Mouse (Mus musculus): ENCODE data around the gene Mrc2. TPM values are rescaled to one million over a fixed set of nuclear protein-coding genes. Genes with fewer than 3 reads are reported as not detected.

The Mrc2 gene
- polyA plus RNA-seq, 1 experiment from 2014 or later, result 21.3 TPM

DNA sequence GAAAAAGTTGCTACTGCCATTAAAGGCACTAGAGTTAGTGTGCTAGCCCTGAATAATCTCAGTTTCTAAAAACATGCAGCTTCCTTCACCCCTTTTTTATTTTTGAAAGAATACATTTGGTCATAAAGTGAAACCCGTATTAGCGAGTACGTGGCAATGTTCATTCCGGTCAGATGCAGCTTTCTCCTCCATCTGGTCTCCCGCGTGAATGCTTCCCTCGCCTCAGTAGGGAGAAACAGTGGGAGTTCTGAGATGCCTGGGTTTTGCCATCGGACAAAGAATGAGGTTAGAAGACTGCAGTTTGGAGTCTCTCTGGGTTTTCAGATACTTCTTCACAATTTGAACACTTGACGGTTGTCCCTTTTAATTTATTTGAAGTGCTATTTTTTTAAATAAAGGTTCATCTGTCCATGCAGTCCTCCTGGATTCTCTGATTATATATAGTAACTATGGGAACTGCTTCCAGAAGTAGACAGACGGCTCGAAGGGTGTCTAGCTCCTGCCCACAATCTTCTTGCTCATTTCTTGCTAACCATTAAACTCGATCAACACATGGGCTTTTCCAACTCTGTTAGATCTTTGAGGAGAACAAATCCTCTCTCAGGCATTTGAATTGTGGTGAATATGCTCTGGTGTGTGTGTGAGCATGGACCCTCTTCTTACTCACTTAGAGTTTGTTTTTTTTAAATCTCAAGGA, 10.5 kb upstream of the Mrc2 start:
- Histone ChIP-seq H3K4me2 (no peak overlapping the region), H3K27me3 (no peaks in the 10 kb centered on the region), H3K9ac (no peak overlapping the region), H3K27ac (no peak overlapping the region), H3K9me3 (replicated peaks) (no peaks in the 10 kb centered on the region), H3K4me1 (peaks cover 6% of the 10 kb centered on the region; the same call in 1 of the 2 replicates), H3K4me3 (replicated peaks) (no peak overlapping the region), H3K36me3 (peaks cover 89% of the 10 kb centered on the region)
- no peak for ATAC-seq (replicated peaks; ENCODE audit: low FRiP score)
- 80% methylated on average over 12 of the region's 12 CpGs for WGBS

DNA sequence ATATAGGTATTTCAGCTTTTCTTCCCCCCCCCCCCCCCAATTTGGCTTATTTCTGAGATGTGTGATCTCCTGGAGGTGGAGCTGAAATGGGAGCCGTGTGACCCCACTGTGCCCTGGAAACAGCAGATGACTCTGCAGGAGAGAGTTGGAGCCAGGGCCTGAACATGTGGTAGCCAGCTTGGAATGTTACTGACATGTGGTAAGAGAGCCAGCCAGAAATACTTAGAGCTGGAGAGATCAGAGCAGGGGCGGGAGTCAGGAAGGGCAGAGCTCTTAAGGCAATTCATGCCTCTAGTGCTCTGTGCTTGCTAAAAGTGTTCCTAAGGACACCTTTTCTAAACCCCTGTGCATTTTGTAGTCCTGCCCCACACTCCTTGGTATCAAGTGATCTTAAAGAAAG, 10.0 kb upstream of the Mrc2 start:
- H3K36me3 ChIP-seq, result peaks cover 89% of the 10 kb centered on the region
- no peak overlapping the region for H3K9ac ChIP-seq
- no peak overlapping the region for H3K4me2 ChIP-seq
- H3K4me1 ChIP-seq, result peaks cover 6% of the 10 kb centered on the region; the same call in 1 of the 2 replicates
- H3K9me3 ChIP-seq (replicated peaks), result no peaks in the 10 kb centered on the region
- ATAC-seq (replicated peaks; ENCODE audit: low FRiP score), result 0 out of 2 replicates have a peak, but pooled peaks have one; percentile 29
- H3K4me3 ChIP-seq (replicated peaks), result no peak overlapping the region
- 37% methylated on average over 2 of the region's 2 CpGs for WGBS
- H3K27ac ChIP-seq, result no peak overlapping the region
- no peaks in the 10 kb centered on the region for H3K27me3 ChIP-seq

DNA sequence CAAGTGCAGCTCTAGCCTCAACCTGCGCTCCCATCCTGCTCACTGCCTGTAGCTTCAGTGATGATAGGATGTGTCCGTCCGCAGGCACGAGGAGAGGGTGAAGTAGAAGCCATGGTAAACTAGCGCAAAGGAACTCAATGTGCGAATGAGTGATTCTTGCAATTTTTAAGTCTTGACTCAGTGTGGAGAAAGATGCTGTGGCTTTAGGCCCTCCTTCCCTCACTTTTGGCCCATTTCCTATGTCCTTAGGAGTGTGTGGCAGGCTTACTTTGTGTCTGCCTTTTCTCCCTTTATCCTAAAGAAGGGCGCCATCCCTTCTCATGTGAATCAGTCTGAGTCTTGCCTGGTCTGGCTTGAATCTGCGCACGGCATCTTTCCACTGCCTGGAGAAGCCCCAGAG, 9.4 kb upstream of the Mrc2 start:
- ATAC-seq (replicated peaks; ENCODE audit: low FRiP score), result no peak
- Histone ChIP-seq H3K9ac (no peak overlapping the region), H3K4me2 (no peak overlapping the region), H3K36me3 (peaks cover 92% of the 10 kb centered on the region), H3K4me1 (peaks cover 6% of the 10 kb centered on the region; the same call in 1 of the 2 replicates), H3K9me3 (replicated peaks) (no peaks in the 10 kb centered on the region), H3K27me3 (no peaks in the 10 kb centered on the region), H3K27ac (no peak overlapping the region), H3K4me3 (replicated peaks) (no peak overlapping the region)
- 97% methylated on average over 9 of the region's 9 CpGs for WGBS

DNA sequence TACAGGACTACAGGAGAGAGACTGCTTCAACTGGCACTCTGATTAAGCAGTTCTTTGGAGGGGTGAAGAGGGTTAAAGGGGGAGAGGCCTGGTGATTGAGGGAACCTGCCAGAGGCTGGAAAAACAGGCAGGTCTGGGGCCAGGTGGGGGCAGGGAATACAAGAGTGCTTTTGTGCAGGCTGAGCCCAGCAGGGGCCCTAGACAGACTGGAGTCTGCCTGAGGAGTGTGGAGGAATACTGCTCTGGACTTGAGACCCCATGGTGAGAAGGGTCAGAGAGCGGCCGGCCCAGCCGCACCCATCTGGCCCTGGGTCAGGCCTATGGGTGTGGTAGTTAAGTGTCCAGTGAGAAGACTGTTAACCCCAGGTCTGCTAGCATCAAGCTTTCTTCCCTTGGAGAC, 6.7 kb upstream of the Mrc2 start:
- Histone ChIP-seq H3K9ac (no peak overlapping the region), H3K9me3 (replicated peaks) (no peaks in the 10 kb centered on the region), H3K4me2 (no peak overlapping the region)

DNA sequence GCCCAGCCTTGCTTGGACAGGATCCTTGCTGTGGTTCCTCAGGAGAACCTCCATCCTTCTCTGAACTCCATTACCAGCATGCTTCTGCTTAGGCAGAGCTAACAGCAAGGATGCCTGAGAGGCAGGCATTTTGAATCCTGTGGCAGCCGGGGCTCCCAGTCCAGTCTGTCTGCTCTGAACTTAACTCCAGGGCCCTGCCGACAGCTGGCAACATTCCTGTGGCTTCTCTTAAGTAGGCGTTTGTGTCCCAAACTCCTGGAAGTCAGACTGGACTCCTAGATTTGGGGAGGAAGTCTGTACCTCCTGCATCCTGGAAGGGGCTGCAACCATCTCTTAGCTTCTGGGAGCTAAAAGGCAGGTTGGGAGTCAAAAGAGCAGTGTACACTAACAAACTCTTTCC, 3.0 kb upstream of the Mrc2 start:
- Histone ChIP-seq H3K4me2 (no peak overlapping the region), H3K9me3 (replicated peaks) (no peaks in the 10 kb centered on the region), H3K4me3 (replicated peaks) (no peak overlapping the region), H3K36me3 (peaks cover 38% of the 10 kb centered on the region), H3K27me3 (no peaks in the 10 kb centered on the region), H3K27ac (no peak overlapping the region), H3K9ac (no peak overlapping the region), H3K4me1 (peaks cover 42% of the 10 kb centered on the region)
- WGBS, result 49% methylated on average over 3 of the region's 3 CpGs
- no peak for ATAC-seq (replicated peaks; ENCODE audit: low FRiP score)

More for the DNA sequence above, 6.7 kb upstream of the Mrc2 start:
- Histone ChIP-seq H3K27me3 (no peaks in the 10 kb centered on the region), H3K36me3 (peaks cover 73% of the 10 kb centered on the region), H3K4me3 (replicated peaks) (no peak overlapping the region), H3K4me1 (peaks cover 8% of the 10 kb centered on the region), H3K27ac (no peak overlapping the region)
- WGBS, result 41% methylated on average over 3 of the region's 3 CpGs
- ATAC-seq (replicated peaks; ENCODE audit: low FRiP score), result peak; percentile 50

DNA sequence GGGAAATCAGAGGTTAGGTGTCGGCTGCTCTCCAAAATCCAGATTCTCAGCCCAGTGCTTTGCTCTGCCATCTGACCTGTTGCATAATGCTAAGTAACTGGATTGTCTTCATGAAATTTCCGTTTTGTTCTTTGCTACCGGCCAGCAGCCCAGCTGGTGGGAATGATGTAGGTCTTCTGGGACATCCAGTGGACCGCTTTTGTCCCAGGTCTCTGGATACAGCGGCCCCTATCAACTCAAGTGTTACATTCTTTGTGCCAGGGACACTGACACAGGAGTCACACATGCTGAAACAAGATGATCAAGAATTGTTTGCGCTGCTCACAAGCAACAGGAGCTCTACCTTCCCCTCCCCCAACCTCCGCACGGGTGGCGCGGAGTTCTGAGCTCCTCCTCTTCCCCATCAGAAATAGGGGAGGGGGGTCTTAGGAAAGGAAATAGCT, 741 bp upstream of the Mrc2 start:
- H3K36me3 ChIP-seq, result peaks cover 23% of the 10 kb centered on the region
- H3K9me3 ChIP-seq (replicated peaks), result no peaks in the 10 kb centered on the region
- H3K4me3 ChIP-seq (replicated peaks), result peak overlapping the region; percentile 71
- H3K27me3 ChIP-seq, result no peaks in the 10 kb centered on the region
- H3K27ac ChIP-seq, result peak overlapping the region; percentile 97
- peak overlapping the region; percentile 62 for H3K9ac ChIP-seq
- H3K4me1 ChIP-seq, result peaks cover 47% of the 10 kb centered on the region
- WGBS, result 3% methylated on average over 10 of the region's 10 CpGs
- peak overlapping the region; percentile 88 for H3K4me2 ChIP-seq
- ATAC-seq (replicated peaks; ENCODE audit: low FRiP score), result no peak; the same call in 1 of the 2 replicates

DNA sequence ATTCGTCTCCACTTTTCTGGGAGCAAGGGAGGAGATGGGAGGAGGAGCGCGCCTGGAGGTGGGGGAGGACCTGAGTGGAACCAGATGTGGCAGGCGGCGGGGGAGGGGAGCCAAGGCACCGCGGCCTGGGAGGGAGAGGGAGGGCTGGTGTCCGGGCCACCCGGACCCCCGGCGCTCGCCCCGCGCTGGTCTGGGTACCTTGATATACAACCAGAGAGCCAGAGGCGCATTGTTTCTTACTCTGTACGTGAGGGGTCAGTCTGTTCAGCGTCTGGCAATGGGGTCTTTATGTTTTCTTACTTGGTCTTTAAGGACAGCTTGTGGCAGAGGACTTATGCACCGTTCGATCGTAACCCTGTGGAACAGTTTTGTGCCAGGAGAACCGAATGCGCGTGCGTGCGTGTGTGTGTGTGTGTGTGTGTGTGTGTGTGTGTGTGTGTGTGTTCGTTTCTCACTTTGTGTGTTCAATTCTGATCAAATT, 698 bp downstream of the Mrc2 start:
- no peaks in the 10 kb centered on the region for H3K9me3 ChIP-seq (replicated peaks)
- peaks cover 15% of the 10 kb centered on the region for H3K36me3 ChIP-seq
- under 1% methylated on average over 26 of the region's 26 CpGs for WGBS
- peaks cover 47% of the 10 kb centered on the region for H3K4me1 ChIP-seq
- peak overlapping the region; percentile 97 for H3K27ac ChIP-seq
- peak overlapping the region; percentile 62 for H3K9ac ChIP-seq
- peak overlapping the region; percentile 71 for H3K4me3 ChIP-seq (replicated peaks)
- H3K27me3 ChIP-seq, result no peaks in the 10 kb centered on the region
- peak overlapping the region; percentile 88 for H3K4me2 ChIP-seq
- peak; percentile 46 for ATAC-seq (replicated peaks; ENCODE audit: low FRiP score)

DNA sequence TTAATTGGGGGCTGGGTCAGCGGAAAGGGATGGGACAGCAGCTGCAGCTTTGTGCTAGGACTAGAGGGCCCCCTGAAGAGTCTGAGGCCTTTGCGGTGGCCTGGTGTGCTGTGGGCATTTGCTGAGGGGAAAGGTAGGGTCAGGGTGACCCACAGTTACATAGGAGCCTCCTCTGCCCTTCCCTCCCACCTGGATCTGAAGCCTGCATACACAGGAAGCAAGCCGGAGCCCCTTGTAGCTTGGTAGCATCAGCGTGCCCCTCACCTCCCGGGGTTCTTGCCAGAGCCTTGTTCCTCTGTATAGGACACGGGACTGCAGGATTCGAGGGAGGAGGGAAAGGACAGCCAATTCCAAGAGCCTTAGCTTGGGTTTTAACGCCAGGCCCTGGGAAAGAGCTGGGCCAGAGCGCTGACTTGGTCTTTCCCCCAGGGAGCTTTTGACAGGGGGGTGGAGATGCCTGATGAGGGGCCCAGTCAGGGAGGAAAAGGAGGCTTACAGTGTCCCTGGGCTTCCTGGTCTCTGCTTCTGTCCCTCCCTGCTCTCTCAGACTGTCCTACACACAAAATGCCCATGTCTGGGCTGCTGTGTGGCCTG, 1.6 kb downstream of the Mrc2 start:
- peak overlapping the region; percentile 71 for H3K4me3 ChIP-seq (replicated peaks)
- ATAC-seq (replicated peaks; ENCODE audit: low FRiP score), result 0 out of 2 replicates have a peak, but pooled peaks have one; percentile 4
- 9% methylated on average over 9 of the region's 9 CpGs for whole genome bisulfite sequencing
- no peaks in the 10 kb centered on the region for H3K27me3 ChIP-seq
- H3K9ac ChIP-seq, result peak overlapping the region; percentile 42
- peaks cover 47% of the 10 kb centered on the region for H3K4me1 ChIP-seq
- no peaks in the 10 kb centered on the region for H3K9me3 ChIP-seq (replicated peaks)
- peak overlapping the region; percentile 88 for H3K4me2 ChIP-seq
- peaks cover 15% of the 10 kb centered on the region for H3K36me3 ChIP-seq
- H3K27ac ChIP-seq, result peak overlapping the region; percentile 97

DNA sequence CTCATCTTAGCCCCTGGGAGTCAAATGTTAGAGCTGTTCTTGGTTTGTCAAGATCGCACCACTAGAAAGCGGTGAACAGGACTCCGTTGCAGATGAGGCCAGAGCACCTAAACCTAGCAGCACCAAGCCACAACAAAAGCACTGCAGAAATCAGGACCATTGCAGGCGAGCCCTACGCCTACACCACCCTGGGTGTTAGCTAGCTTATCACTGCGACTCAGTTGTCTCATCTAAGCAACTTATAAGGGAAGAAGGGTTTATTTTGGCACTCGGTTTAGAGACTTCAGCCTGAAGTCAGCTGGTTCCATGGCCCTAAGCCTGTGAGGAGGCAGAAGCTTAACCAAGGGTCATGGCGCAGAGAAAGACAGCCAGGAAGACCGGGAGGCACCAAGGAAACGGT, 3.6 kb downstream of the Mrc2 start:
- Histone ChIP-seq H3K4me2 (no peak overlapping the region), H3K27ac (no peak overlapping the region), H3K4me3 (replicated peaks) (no peak overlapping the region), H3K36me3 (peaks cover 23% of the 10 kb centered on the region), H3K9ac (no peak overlapping the region), H3K9me3 (replicated peaks) (no peaks in the 10 kb centered on the region), H3K27me3 (no peaks in the 10 kb centered on the region), H3K4me1 (peaks cover 46% of the 10 kb centered on the region)
- no peak for ATAC-seq (replicated peaks; ENCODE audit: low FRiP score)
- 87% methylated on average over 10 of the region's 10 CpGs for WGBS

DNA sequence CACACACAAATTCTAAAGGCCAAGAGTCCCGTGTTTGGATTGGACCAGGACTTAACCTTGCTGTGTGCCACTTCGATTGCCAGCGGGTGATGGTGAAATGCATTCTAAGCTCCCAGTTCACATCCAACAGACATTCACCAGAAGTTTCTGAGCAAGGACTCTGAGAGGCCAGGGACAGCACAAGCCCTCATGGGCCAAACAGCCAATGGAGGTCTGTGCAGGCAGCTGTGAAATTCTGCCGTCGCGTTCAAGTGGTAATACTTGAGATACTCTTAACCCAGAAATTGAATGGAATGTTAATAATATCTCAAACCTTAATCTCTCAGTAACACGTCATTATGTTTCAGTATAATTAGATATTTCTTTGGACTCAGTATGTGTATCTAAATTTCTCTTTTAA, 17.8 kb downstream of the Mrc2 start:
- no peaks in the 10 kb centered on the region for H3K27me3 ChIP-seq
- no peak for ATAC-seq (replicated peaks; ENCODE audit: low FRiP score)
- H3K4me2 ChIP-seq, result no peak overlapping the region
- H3K9me3 ChIP-seq (replicated peaks), result no peaks in the 10 kb centered on the region
- no peak overlapping the region for H3K9ac ChIP-seq
- WGBS, result 94% methylated on average over 7 of the region's 7 CpGs
- H3K4me1 ChIP-seq, result peaks cover 42% of the 10 kb centered on the region
- no peak overlapping the region for H3K4me3 ChIP-seq (replicated peaks)
- H3K27ac ChIP-seq, result no peak overlapping the region
- H3K36me3 ChIP-seq, result peaks cover 11% of the 10 kb centered on the region

DNA sequence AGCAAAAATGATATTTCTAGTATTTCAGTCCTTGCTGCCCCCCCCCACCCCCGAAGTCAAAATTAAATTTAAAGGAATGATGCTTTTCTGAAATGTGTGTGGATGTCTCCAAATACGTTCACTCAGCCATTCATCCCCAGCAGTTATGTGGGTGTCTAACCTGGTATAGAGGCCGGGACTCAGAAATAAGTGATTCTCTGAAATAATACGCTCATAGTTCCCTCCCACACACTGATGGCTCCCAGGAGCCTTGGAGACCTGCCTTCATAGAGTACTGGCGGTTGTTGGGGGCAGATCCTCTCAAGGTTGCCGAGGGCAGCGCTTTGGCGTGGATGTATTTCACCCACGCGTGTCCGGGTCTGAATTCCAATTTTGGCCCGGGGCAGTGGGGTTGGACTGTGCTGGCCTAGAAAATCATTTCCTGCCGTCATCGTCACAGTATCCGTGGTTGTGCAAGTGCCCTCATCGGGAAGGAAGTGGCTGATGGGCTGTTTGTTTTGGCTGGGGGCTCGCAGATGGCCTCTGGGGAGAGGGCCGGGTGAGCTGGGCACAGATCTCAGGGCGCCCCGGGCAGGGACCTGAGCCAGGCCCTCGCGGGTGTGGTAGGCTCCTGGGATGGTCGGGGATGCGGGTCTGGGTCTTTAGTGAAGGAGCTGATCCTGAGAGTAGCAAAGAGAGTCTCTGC, 19.0 kb downstream of the Mrc2 start:
- peak overlapping the region; percentile 31; the same call in 1 of the 2 replicates for H3K4me2 ChIP-seq
- no peaks in the 10 kb centered on the region for H3K27me3 ChIP-seq
- H3K36me3 ChIP-seq, result no peaks in the 10 kb centered on the region
- ATAC-seq (replicated peaks; ENCODE audit: low FRiP score), result no peak
- 32% methylated on average over 24 of the region's 24 CpGs for WGBS
- peak overlapping the region; percentile 56 for H3K27ac ChIP-seq
- H3K4me3 ChIP-seq (replicated peaks), result no peak overlapping the region
- no peaks in the 10 kb centered on the region for H3K9me3 ChIP-seq (replicated peaks)
- H3K9ac ChIP-seq, result no peak overlapping the region
- H3K4me1 ChIP-seq, result peaks cover 53% of the 10 kb centered on the region
